Mouse (Mus musculus) embryonic fibroblast, embryonic 13.5 days (primary cell): ENCODE measurements around the gene Rbpj.

Experiments
- CTCF ChIP-seq: IDR thresholded peaks from 2 replicates; pipeline ENCODE4 v1.5.1; 2011; ENCODE audit warnings: mild to moderate bottlenecking, control low read depth, low read length, moderate library complexity, borderline replicate concordance; ENCODE audit not compliant: insufficient read depth
- POLR2A ChIP-seq: IDR thresholded peaks from 2 replicates; pipeline ENCODE4 v1.6.1; 2011; ENCODE audit warnings: low read depth, mild to moderate bottlenecking, control low read depth, low read length, moderate library complexity

- TF ChIP-seq CTCF = no peak
- no peak for TF ChIP-seq POLR2A
These were observed 231.8 kb downstream of the Rbpj start for GRCm38 (mm10) chr5:53697794-53698193.
